Mouse (Mus musculus) neutrophil, adult 83 days (primary cell): Measurements from ENCODE around the gene Tas2r116. TPM values are rescaled to one million over a fixed set of nuclear protein-coding genes. Genes with fewer than 3 reads are reported as not detected.

Experiments
- total RNA-seq, 2 experiments: library from RNA; stranded (reverse); gene quantifications; one replicate each; pipeline ENCODE4 v1.2.4; 2023

Gene Tas2r116
- not detected for total RNA-seq

DNA sequence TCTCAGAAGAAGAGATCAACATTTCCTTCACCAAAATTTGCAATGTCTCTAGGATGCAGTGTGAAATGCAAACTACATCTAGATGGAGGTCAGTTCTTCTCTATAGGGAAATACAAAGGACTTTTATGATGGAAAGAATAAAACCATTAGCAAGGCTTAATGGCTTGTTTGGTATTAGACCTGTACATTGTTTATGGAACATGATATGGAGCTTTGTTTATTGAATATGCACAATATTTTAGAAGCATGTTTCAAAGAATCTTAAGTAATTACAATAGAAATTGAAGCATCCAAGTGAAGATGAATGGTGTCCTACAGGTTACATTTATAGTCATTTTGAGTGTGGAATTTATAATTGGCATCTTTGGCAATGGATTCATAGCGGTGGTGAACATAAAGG, at the start of gene Tas2r116:
Gene Tas2r116 (plus strand): TSS at position 301 of the 400 bp plus-strand sequence.

DNA sequence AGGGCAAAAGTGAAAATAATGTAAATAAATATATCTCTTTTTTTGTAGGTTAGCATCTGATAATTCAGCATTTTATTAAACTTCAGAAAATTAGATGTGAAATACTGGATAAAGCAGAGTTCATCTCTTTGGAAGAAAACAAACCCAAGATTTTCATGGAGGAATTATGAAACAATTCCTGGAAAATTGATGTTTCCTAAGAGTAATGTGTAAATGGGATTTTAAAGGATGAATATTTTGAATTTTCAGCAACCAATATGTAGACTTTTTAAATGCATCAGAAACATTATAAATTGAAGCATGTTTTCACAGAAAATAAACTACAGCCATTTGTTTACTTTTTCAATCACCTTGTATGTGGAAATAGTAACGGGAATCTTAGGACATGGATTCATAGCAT, 8.4 kb upstream of the Tas2r116 start, which contains the start of gene Tas2r123:
Gene Tas2r123 (plus strand): TSS at position 301 of the 400 bp plus-strand sequence.

GRCm38 (mm10) chr6:132867708-132868107, 12.5 kb downstream of the Tas2r116 start, which contains the start of gene Tas2r110:
Tas2r110 (plus strand) TSS chr6:132868008.

GRCm38 (mm10) chr6:132892711-132893110, 37.5 kb downstream of the Tas2r116 start, which contains the start of gene Tas2r113:
Tas2r113 (plus strand) TSS chr6:132893011.

Other genes starting within 250 kb of the Tas2r116 start
- not detected for gene A630073D07Rik, start 203.9 kb upstream of the Tas2r116 start, total RNA-seq
- not detected for gene Tas2r120, start 198.5 kb upstream of the Tas2r116 start, total RNA-seq
- not detected for gene Tas2r121, start 154.4 kb upstream of the Tas2r116 start, total RNA-seq
- gene Tas2r122, start 143.5 kb upstream of the Tas2r116 start, total RNA-seq = not detected
- gene Tas2r115, start 117.4 kb upstream of the Tas2r116 start, total RNA-seq = not detected
- gene Tas2r124, start 100.7 kb upstream of the Tas2r116 start, total RNA-seq = not detected
- gene Tas2r102, start 93.3 kb upstream of the Tas2r116 start, total RNA-seq = not detected
- gene Tas2r136, start 77.3 kb upstream of the Tas2r116 start, total RNA-seq = not detected
- not detected for gene Tas2r117, start 52.6 kb upstream of the Tas2r116 start, total RNA-seq
- gene Tas2r123, start 8.3 kb upstream of the Tas2r116 start, total RNA-seq = not detected
- gene Tas2r110, start 12.6 kb downstream of the Tas2r116 start, total RNA-seq = not detected
- gene Tas2r113, start 37.6 kb downstream of the Tas2r116 start, total RNA-seq = not detected
- not detected for gene Tas2r125, start 54.2 kb downstream of the Tas2r116 start, total RNA-seq
- not detected for gene Tas2r129, start 95.7 kb downstream of the Tas2r116 start, total RNA-seq
- gene Tas2r131, start 102.5 kb downstream of the Tas2r116 start, total RNA-seq = not detected
- gene Tas2r109, start 125.5 kb downstream of the Tas2r116 start, total RNA-seq = not detected
- not detected for gene Tas2r103, start 181.7 kb downstream of the Tas2r116 start, total RNA-seq
- gene Tas2r140, start 200.4 kb downstream of the Tas2r116 start, total RNA-seq = not detected
- 1 to 10 TPM; 7.3 to 8.7 TPM for gene Smim10l1, start 249.5 kb downstream of the Tas2r116 start, total RNA-seq